Mouse (Mus musculus) cerebellum, adult 11 months (tissue): Measurements from ENCODE around the gene Foxc2.
"Not testable (repeated sequence)": the region's sequence is repeated elsewhere in the genome, so short reads cannot be mapped to it uniquely, and the experiment has no call there.

Source experiments
- DNase-seq: peaks from one replicate; pipeline ENCODE4 v3.0.0; 2022

Foxc2 gene

GRCm38 (mm10) chr8:121119635-121120455 is 3.9 kb downstream of the Foxc2 start:
- no peak for DNase-seq

- DNase-seq = no peak
These were observed 4.8 kb downstream of the Foxc2 start for GRCm38 (mm10) chr8:121120456-121121419.

- no peak for DNase-seq
These were observed 5.7 kb downstream of the Foxc2 start for GRCm38 (mm10) chr8:121121704-121122103.

GRCm38 (mm10) chr8:121122368-121122767 is 6.4 kb downstream of the Foxc2 start:
- DNase-seq = no peak

- DNase-seq = no peak
These were observed 7.1 kb downstream of the Foxc2 start for GRCm38 (mm10) chr8:121123113-121123512.

GRCm38 (mm10) chr8:121124547-121125239 is 8.7 kb downstream of the Foxc2 start:
- no peak for DNase-seq

- no peak for DNase-seq
These were observed 9.4 kb downstream of the Foxc2 start for GRCm38 (mm10) chr8:121125311-121125876.

- DNase-seq = no peak
These were observed 10.2 kb downstream of the Foxc2 start for GRCm38 (mm10) chr8:121126191-121126590.

- DNase-seq = no peak
These were observed 10.7 kb downstream of the Foxc2 start for GRCm38 (mm10) chr8:121126694-121127093.

GRCm38 (mm10) chr8:121127291-121127701 is 11.3 kb downstream of the Foxc2 start:
- DNase-seq = no peak

GRCm38 (mm10) chr8:121127756-121128375 is 11.9 kb downstream of the Foxc2 start, which contains the start of gene Foxl1:
Gene Foxl1, plus strand, starts transcription at chr8:121127940.
- no peak for DNase-seq

GRCm38 (mm10) chr8:121128531-121129264 is 12.7 kb downstream of the Foxc2 start:
- no peak for DNase-seq

- no peak for DNase-seq
These were observed 13.4 kb downstream of the Foxc2 start for GRCm38 (mm10) chr8:121129265-121129940.

- no peak for DNase-seq
These were observed 14.6 kb downstream of the Foxc2 start for GRCm38 (mm10) chr8:121130522-121130921.

- DNase-seq = no peak
These were observed 17.1 kb downstream of the Foxc2 start for GRCm38 (mm10) chr8:121132961-121133513.

GRCm38 (mm10) chr8:121134102-121134501 is 18.1 kb downstream of the Foxc2 start:
- no peak for DNase-seq

- DNase-seq = no peak
These were observed 18.5 kb downstream of the Foxc2 start for GRCm38 (mm10) chr8:121134512-121134911.

GRCm38 (mm10) chr8:121136856-121137255 is 20.9 kb downstream of the Foxc2 start:
- no peak for DNase-seq

- not testable (repeated sequence) for DNase-seq
These were observed 29.6 kb downstream of the Foxc2 start for GRCm38 (mm10) chr8:121145457-121146134.

- no peak for DNase-seq
These were observed 32.7 kb downstream of the Foxc2 start for GRCm38 (mm10) chr8:121148573-121149083.
